Mouse (Mus musculus) C2C12 (cell line): ENCODE data around the gene Ppara. TPM values are rescaled to one million over a fixed set of nuclear protein-coding genes. Genes with fewer than 3 reads are reported as not detected.

Experiments used
- H3K27me3 ChIP-seq: one replicate; pipeline ENCODE4 v1.6.1; 2011; ENCODE audit not compliant: control insufficient read depth, insufficient read depth, insufficient read length
- H3K36me3 ChIP-seq: one replicate; pipeline ENCODE4 v1.6.1; 2011; ENCODE audit not compliant: control insufficient read depth, insufficient read depth
- H3K4me3 ChIP-seq: one replicate; pipeline ENCODE4 v1.5.1; 2011; ENCODE audit warnings: mild to moderate bottlenecking, control low read depth; ENCODE audit not compliant: poor library complexity, insufficient read depth, severe bottlenecking
- H3K79me2 ChIP-seq: one replicate; pipeline ENCODE4 v1.6.1; 2011; ENCODE audit not compliant: control insufficient read depth, insufficient read depth
- H3K79me3 ChIP-seq: one replicate; pipeline ENCODE4 v1.6.1; 2011; ENCODE audit warnings: low read depth, control low read depth
- H3ac ChIP-seq: one replicate; pipeline ENCODE3; 2011; ENCODE audit warnings: low read depth; ENCODE audit not compliant: control insufficient read depth, insufficient read length
- CEBPB ChIP-seq: IDR thresholded peaks from one replicate; pipeline ENCODE4 v1.6.1; 2011; ENCODE audit warnings: low read depth, mild to moderate bottlenecking, control low read depth, moderate library complexity
- CTCF ChIP-seq: IDR thresholded peaks from one replicate; pipeline ENCODE4 v1.5.1; 2011; ENCODE audit not compliant: control insufficient read depth, insufficient read depth, insufficient read length
- FOSL1 ChIP-seq: IDR thresholded peaks from one replicate; pipeline ENCODE4 v1.8.0; 2011; ENCODE audit warnings: mild to moderate bottlenecking, low read length; ENCODE audit not compliant: poor library complexity, insufficient read depth, severe bottlenecking
- MAX ChIP-seq: IDR thresholded peaks from one replicate; pipeline ENCODE4 v1.6.1; 2011; ENCODE audit warnings: mild to moderate bottlenecking, control low read depth
- MYOD1 ChIP-seq: IDR thresholded peaks from one replicate; pipeline ENCODE4 v1.6.1; 2011; ENCODE audit warnings: low read depth; ENCODE audit not compliant: control insufficient read depth, insufficient read length
- MYOG ChIP-seq: IDR thresholded peaks from one replicate; pipeline ENCODE4 v1.6.1; 2011; ENCODE audit not compliant: control insufficient read depth, insufficient read length; ENCODE audit errors: extremely low read depth
- USF1 ChIP-seq: IDR thresholded peaks from one replicate; pipeline ENCODE4 v1.6.1; 2011; ENCODE audit warnings: low read depth, mild to moderate bottlenecking, control low read depth, moderate library complexity
- polyA plus RNA-seq: library from polyadenylated mRNA; unstranded; fragments of >200 nt; fragmentation: generic; extraction: Trizol; gene quantifications from one replicate; pipeline ENCODE4 v1.2.1, GENCODE M21; 2012; ENCODE audit warnings: missing spikeins

Gene Ppara
- polyA plus RNA-seq, 1 experiment = 0.08 TPM

DNA sequence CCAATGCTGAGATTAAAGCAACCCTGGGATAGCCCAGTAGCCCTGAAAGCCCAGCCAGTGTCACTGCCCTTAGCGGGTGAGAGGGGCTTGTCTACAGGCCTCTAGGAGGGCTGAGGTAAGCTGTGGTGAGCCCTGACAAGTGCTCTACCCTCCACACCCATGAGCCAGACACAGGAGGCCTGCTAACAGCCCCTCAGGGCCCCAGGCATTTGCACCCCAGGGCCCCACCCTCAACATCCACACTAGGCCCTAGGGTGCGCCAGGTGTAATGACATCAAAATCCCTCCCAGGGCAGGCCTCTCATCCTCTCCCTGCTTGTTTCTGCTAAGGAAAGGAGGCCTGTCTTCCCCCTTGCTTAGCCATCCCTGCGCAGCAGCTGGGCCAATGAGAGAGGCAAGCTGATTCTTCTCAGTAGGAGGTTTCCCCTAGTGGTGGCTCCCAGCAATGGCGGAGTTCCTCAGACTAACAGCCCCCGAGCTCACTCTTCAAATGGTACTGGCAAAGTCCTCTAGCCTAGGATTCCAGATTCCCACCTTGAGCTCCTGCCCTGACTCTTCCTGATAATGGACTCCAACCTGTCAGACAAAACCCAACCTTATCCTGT, 22.1 kb upstream of the Ppara start:
- H3ac ChIP-seq = no peak overlapping the region
- H3K79me2 ChIP-seq = no peaks in the 10 kb centered on the region
- TF ChIP-seq MYOG (no peak), CTCF (peak; percentile 1), USF1 (no peak), MYOD1 (no peak), FOSL1 (no peak), CEBPB (no peak), MAX (no peak)
- peaks cover 10% of the 10 kb centered on the region for H3K27me3 ChIP-seq
- H3K79me3 ChIP-seq = no peaks in the 10 kb centered on the region
- peaks cover under 1% of the 10 kb centered on the region for H3K36me3 ChIP-seq
- H3K4me3 ChIP-seq = no peak overlapping the region

DNA sequence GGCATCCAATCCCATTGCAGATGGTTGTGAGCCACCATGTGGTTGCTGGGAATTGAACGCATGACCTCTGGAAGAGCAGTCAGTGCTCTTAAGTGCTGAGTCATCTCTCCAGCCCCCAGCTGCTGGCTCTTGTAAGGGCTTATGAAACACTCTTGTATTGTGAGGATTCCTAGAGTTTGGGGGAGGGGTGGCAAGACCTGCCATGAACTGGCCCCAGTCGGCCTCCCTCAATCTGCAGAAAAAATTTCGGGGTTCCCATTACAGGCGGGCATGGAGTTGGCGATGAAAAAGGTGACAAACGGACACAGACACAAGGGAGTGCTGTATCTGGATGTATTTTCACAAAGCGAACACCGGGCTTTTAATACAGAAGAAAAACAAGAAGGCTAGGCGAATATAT, 21.4 kb upstream of the Ppara start:
- no peak overlapping the region for H3ac ChIP-seq
- no peak for TF ChIP-seq MAX
- no peak for TF ChIP-seq MYOD1
- no peak for TF ChIP-seq CEBPB
- TF ChIP-seq USF1 = no peak
- no peak for TF ChIP-seq CTCF
- TF ChIP-seq FOSL1 = no peak
- TF ChIP-seq MYOG = no peak
- H3K79me3 ChIP-seq = no peaks in the 10 kb centered on the region
- peaks cover 18% of the 10 kb centered on the region for H3K27me3 ChIP-seq
- no peak overlapping the region for H3K4me3 ChIP-seq
- H3K36me3 ChIP-seq = no peaks in the 10 kb centered on the region
- no peaks in the 10 kb centered on the region for H3K79me2 ChIP-seq

DNA sequence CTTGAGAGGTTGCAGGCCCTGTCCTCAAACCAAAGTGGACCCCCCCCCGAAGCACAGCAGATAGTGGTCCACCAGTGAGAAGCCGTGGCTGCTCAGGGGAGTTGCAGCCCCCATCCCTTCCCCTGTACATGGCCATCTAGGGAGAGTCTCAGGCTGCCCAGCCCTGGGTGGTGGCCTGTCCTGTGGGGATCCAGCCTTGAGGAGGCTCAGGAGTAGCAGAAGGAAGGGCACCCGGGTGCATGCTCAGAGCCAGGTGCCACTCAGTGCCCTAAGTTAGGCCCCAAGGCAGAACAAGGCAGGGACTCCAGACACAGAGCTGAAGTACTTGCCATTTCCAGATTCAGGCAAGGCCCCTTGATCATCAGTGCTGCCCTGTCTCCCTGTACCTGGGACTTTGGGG, 19.7 kb upstream of the Ppara start:
- Histone ChIP-seq H3K79me3 (no peaks in the 10 kb centered on the region), H3K27me3 (peaks cover 34% of the 10 kb centered on the region)

DNA sequence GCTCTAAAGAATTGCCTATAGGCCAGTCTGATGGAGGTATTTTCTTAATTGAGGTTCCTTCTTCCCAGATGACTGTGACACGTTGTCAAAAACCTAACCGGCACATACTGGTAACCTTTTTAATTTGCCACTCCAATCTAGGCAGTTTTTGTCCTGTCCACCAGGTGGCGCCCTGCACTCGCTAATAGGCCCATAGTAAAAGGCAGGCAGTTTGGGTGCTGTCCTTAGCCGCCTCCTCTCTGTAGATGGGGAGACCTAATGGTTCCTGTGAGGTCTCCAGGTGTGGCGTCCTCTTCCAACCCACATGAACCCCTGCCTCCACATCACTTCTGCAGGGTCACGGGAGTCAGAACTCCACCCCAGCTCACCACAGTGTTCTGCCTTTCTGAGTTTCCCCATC, 18.7 kb upstream of the Ppara start:
- Histone ChIP-seq H3ac (no peak overlapping the region), H3K36me3 (no peaks in the 10 kb centered on the region), H3K27me3 (peaks cover 44% of the 10 kb centered on the region), H3K79me2 (no peaks in the 10 kb centered on the region), H3K79me3 (no peaks in the 10 kb centered on the region), H3K4me3 (no peak overlapping the region)
- TF ChIP-seq MAX = no peak
- peak; percentile 84 for TF ChIP-seq CTCF

More for the DNA sequence above, 19.7 kb upstream of the Ppara start:
- Histone ChIP-seq H3ac (no peak overlapping the region), H3K4me3 (no peak overlapping the region), H3K79me2 (no peaks in the 10 kb centered on the region), H3K36me3 (no peaks in the 10 kb centered on the region)
- no peak for TF ChIP-seq USF1
- no peak for TF ChIP-seq MAX
- TF ChIP-seq CEBPB = no peak
- TF ChIP-seq MYOD1 = no peak
- TF ChIP-seq MYOG = no peak
- TF ChIP-seq FOSL1 = no peak
- TF ChIP-seq CTCF = no peak

DNA sequence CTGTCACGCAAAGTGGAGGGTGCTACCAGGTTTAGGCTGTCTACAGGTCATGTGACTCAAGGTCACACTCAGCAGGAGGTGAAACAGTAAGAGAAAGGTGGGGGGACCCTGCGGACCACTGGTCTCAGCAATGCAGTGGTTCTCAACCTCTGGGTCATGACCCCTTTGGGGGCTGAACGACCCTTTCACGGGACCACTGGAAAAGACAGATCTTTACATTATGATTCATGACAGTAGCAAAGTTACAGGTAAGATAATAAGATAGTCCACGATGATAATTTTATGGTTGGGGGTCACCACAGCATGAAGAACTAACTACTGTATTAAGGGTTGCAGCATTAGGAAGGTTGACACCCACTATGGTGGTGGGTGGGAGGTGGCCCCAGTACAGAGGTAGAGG, 18.2 kb upstream of the Ppara start:
- no peak overlapping the region for H3ac ChIP-seq
- H3K4me3 ChIP-seq = no peak overlapping the region
- no peak for TF ChIP-seq FOSL1
- peak; percentile 49 for TF ChIP-seq USF1
- no peaks in the 10 kb centered on the region for H3K36me3 ChIP-seq
- H3K27me3 ChIP-seq = peaks cover 49% of the 10 kb centered on the region
- H3K79me3 ChIP-seq = no peaks in the 10 kb centered on the region
- no peaks in the 10 kb centered on the region for H3K79me2 ChIP-seq

DNA sequence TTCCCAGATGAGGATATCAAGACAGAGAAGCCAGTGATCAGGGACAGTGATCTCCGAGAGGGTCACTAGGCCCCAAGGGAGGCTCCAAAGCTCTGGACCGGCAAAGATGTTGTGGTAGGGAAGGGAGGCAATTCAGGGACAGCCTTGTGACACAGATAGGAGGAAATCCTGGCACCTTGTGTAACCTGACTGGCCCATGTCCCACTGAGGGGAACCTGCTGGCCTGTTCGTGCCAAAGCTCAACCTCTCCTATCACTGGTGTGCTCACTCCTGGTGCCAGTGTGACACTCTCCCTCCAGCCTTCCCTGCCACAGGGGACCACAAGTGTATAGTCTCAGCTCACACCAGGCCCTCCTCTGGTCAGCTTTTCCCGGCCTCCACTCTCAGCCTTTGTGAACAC, 17.8 kb upstream of the Ppara start:
- Histone ChIP-seq H3K27me3 (peaks cover 53% of the 10 kb centered on the region), H3K4me3 (no peak overlapping the region), H3K36me3 (no peaks in the 10 kb centered on the region), H3ac (no peak overlapping the region), H3K79me3 (no peaks in the 10 kb centered on the region), H3K79me2 (no peaks in the 10 kb centered on the region)
- TF ChIP-seq FOSL1 (no peak), CTCF (no peak), MYOG (no peak), MAX (no peak), MYOD1 (no peak), CEBPB (no peak), USF1 (no peak)
